Mouse (Mus musculus): Measurements from ENCODE around the gene Cnot4. TPM values are rescaled to one million over a fixed set of nuclear protein-coding genes. Genes with fewer than 3 reads are reported as not detected.
A peak's percentile ranks its signal among the peaks of the same experiment; 100 is the strongest.
"Not testable (repeated sequence)": the region's sequence is repeated elsewhere in the genome, so short reads cannot be mapped to it uniquely, and the experiment has no call there.

Cnot4 gene
- 31.8 and 31.9 TPM in 2 replicates for polyA plus RNA-seq (2014; fragmentation: Nextera tagmentation; extraction: Ambion mirVana)

GRCm38 (mm10) chr6:35133579-35134488 lies at the start of gene Cnot4:
Gene Cnot4 (minus strand): TSS chr6:35133724.
- peak within 1 kb of the TSS; percentile 87 for H3K27ac ChIP-seq (ENCODE audit: low read depth)
- under 1% methylated on average over 55 of the region's 55 CpGs for WGBS
- H3K27me3 ChIP-seq (ENCODE audit: insufficient read depth, low read length) = no peaks in the 10 kb centered on the region
- DNase-seq (peak; percentile 98), ATAC-seq (ENCODE audit: insufficient read depth) (peak; percentile 99)
- TF ChIP-seq CTCF (IDR thresholded peaks at IDR 0.05; ENCODE audit: low read depth) = no peak
- H3K4me1 ChIP-seq (ENCODE audit: insufficient read depth) = peaks cover 11% of the 10 kb centered on the region
- H3K4me2 ChIP-seq = peak within 1 kb of the TSS; percentile 83
- no peaks in the 10 kb centered on the region for H3K9me3 ChIP-seq (ENCODE audit: low read depth, low read length)
- H3K9ac ChIP-seq = peak within 1 kb of the TSS; percentile 86
- H3K36me3 ChIP-seq (ENCODE audit: insufficient read depth) = no peaks in the 10 kb centered on the region
- peak within 1 kb of the TSS; percentile 74 for H3K4me3 ChIP-seq (ENCODE audit: low read depth, low read length)

GRCm38 (mm10) chr6:35179299-35179698 lies 45.8 kb upstream of the Cnot4 start:
- WGBS = 95% methylated on average over 3 of the region's 3 CpGs
- H3K4me3 ChIP-seq (ENCODE audit: low read depth, low read length); ATAC-seq (ENCODE audit: insufficient read depth); H3K4me2 ChIP-seq; H3K9me3 ChIP-seq (ENCODE audit: low read depth, low read length); DNase-seq; H3K36me3 ChIP-seq (ENCODE audit: insufficient read depth); H3K9ac ChIP-seq; H3K4me1 ChIP-seq (ENCODE audit: insufficient read depth); H3K27ac ChIP-seq (ENCODE audit: low read depth); H3K27me3 ChIP-seq (ENCODE audit: insufficient read depth, low read length): not testable (repeated sequence)

- DNase-seq = peak; percentile 53
- Histone ChIP-seq H3K36me3 (ENCODE audit: insufficient read depth) (no peaks in the 10 kb centered on the region), H3K9ac (peak overlapping the region; percentile 96), H3K27ac (ENCODE audit: low read depth) (peak overlapping the region; percentile 95), H3K4me3 (ENCODE audit: low read depth, low read length) (peak overlapping the region; percentile 91), H3K4me1 (ENCODE audit: insufficient read depth) (no peaks in the 10 kb centered on the region), H3K9me3 (ENCODE audit: low read depth, low read length) (no peaks in the 10 kb centered on the region), H3K27me3 (ENCODE audit: insufficient read depth, low read length) (no peaks in the 10 kb centered on the region), H3K4me2 (peak overlapping the region; percentile 71)
- WGBS = under 1% methylated on average over 67 of the region's 69 CpGs
- ATAC-seq (ENCODE audit: insufficient read depth) = peak; percentile 78
- no peak for TF ChIP-seq CTCF (IDR thresholded peaks at IDR 0.05; ENCODE audit: low read depth)
Measured at GRCm38 (mm10) chr6:35177650-35178272, 44.2 kb upstream of the Cnot4 start.

GRCm38 (mm10) chr6:35176979-35177649 lies 43.6 kb upstream of the Cnot4 start, which contains the start of gene Nup205:
Gene Nup205 (plus strand): TSS chr6:35177421.
- DNase-seq (peak; percentile 92), ATAC-seq (ENCODE audit: insufficient read depth) (peak; percentile 93)
- Histone ChIP-seq H3K4me3 (ENCODE audit: low read depth, low read length) (peak within 1 kb of the TSS; percentile 91), H3K4me1 (ENCODE audit: insufficient read depth) (no peaks in the 10 kb centered on the region), H3K9me3 (ENCODE audit: low read depth, low read length) (no peaks in the 10 kb centered on the region), H3K27ac (ENCODE audit: low read depth) (peak within 1 kb of the TSS; percentile 95), H3K9ac (peak within 1 kb of the TSS; percentile 96), H3K4me2 (peak within 1 kb of the TSS; percentile 71), H3K36me3 (ENCODE audit: insufficient read depth) (no peaks in the 10 kb centered on the region), H3K27me3 (ENCODE audit: insufficient read depth, low read length) (no peaks in the 10 kb centered on the region)
- WGBS = 4% methylated on average over 34 of the region's 34 CpGs
- TF ChIP-seq CTCF (IDR thresholded peaks at IDR 0.05; ENCODE audit: low read depth) = peak; percentile 26; the same call in 1 of the 2 replicates

GRCm38 (mm10) chr6:35173181-35173580 lies 39.7 kb upstream of the Cnot4 start:
- 81% methylated on average over 4 of the region's 4 CpGs for WGBS
- H3K4me3 ChIP-seq (ENCODE audit: low read depth, low read length) = no peak overlapping the region
- H3K9ac ChIP-seq = no peak overlapping the region
- ATAC-seq (ENCODE audit: insufficient read depth) (no peak), DNase-seq (no peak)
- TF ChIP-seq CTCF (IDR thresholded peaks at IDR 0.05; ENCODE audit: low read depth) = no peak
- H3K4me2 ChIP-seq = no peak overlapping the region
- no peaks in the 10 kb centered on the region for H3K36me3 ChIP-seq (ENCODE audit: insufficient read depth)
- H3K27ac ChIP-seq (ENCODE audit: low read depth) = no peak overlapping the region
- H3K4me1 ChIP-seq (ENCODE audit: insufficient read depth) = no peaks in the 10 kb centered on the region
- H3K27me3 ChIP-seq (ENCODE audit: insufficient read depth, low read length) = no peaks in the 10 kb centered on the region
- H3K9me3 ChIP-seq (ENCODE audit: low read depth, low read length) = no peaks in the 10 kb centered on the region

GRCm38 (mm10) chr6:35172028-35172427 lies 38.5 kb upstream of the Cnot4 start:
- not testable (repeated sequence) for DNase-seq; H3K27me3 ChIP-seq (ENCODE audit: insufficient read depth, low read length); ATAC-seq (ENCODE audit: insufficient read depth); H3K9me3 ChIP-seq (ENCODE audit: low read depth, low read length); H3K4me2 ChIP-seq; H3K4me1 ChIP-seq (ENCODE audit: insufficient read depth); H3K36me3 ChIP-seq (ENCODE audit: insufficient read depth); H3K4me3 ChIP-seq (ENCODE audit: low read depth, low read length); H3K9ac ChIP-seq; H3K27ac ChIP-seq (ENCODE audit: low read depth)
- WGBS = 50% methylated on average over 3 of the region's 3 CpGs

- no peak for ATAC-seq (ENCODE audit: insufficient read depth)
- 51% methylated on average over 4 of the region's 4 CpGs for WGBS
Measured at GRCm38 (mm10) chr6:35169250-35169649, 35.7 kb upstream of the Cnot4 start.

More at GRCm38 (mm10) chr6:35169250-35169649, 35.7 kb upstream of the Cnot4 start:
- Histone ChIP-seq H3K36me3 (ENCODE audit: insufficient read depth) (no peaks in the 10 kb centered on the region), H3K4me3 (ENCODE audit: low read depth, low read length) (no peak overlapping the region), H3K27ac (ENCODE audit: low read depth) (no peak overlapping the region), H3K27me3 (ENCODE audit: insufficient read depth, low read length) (no peaks in the 10 kb centered on the region), H3K4me1 (ENCODE audit: insufficient read depth) (no peaks in the 10 kb centered on the region), H3K9ac (no peak overlapping the region), H3K4me2 (no peak overlapping the region), H3K9me3 (ENCODE audit: low read depth, low read length) (no peaks in the 10 kb centered on the region)
- no peak for TF ChIP-seq CTCF (IDR thresholded peaks at IDR 0.05; ENCODE audit: low read depth)
- no peak for DNase-seq
